Mouse (Mus musculus) E14TG2a.4 (cell line): ENCODE results near the gene Idua.

Experiments
- CTCF ChIP-seq: conservative IDR thresholded peaks from 2 replicates; pipeline ENCODE4 v1.5.1; 2014; ENCODE audit warnings: low read length
- POU5F1 ChIP-seq: IDR thresholded peaks from 2 replicates; pipeline ENCODE4 v1.6.1; 2014; ENCODE audit warnings: low read length, borderline replicate concordance

DNA sequence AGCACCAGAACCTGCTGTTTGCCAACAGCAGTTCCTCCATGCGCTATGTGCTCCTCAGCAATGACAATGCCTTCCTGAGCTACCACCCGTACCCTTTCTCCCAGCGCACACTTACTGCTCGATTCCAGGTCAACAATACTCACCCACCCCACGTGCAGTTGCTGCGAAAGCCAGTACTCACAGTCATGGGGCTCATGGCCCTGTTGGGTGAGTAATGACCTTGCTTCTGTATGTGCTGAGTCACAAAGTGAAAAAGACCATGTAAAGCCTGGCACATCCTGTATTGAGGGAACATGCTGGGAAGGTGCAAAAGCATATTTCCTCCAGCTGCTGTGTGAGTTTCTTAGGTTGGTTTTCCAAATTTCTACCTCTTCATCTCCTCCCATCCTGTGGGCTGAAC is 20.7 kb downstream of the Idua start:
- TF ChIP-seq CTCF (no peak), POU5F1 (no peak)
